Mouse (Mus musculus) left cerebral cortex, adult 18-20 months (tissue): ENCODE measurements around the gene Gm2310. TPM values are rescaled to one million over a fixed set of nuclear protein-coding genes. Genes with fewer than 3 reads are reported as not detected.
"Not testable (repeated sequence)": the region's sequence is repeated elsewhere in the genome, so short reads cannot be mapped to it uniquely, and the experiment has no call there.

ENCODE experiments used
- DNase-seq, 2 experiments: peaks; one replicate each; pipeline ENCODE4 v3.0.0; 2021 to 2022; ENCODE audit warnings: low spot score in 2 of 2, mixed read lengths in 1 of 2
- long read RNA-seq, 2 experiments: library from polyadenylated mRNA; stranded (forward); transcript quantifications; one replicate each; pipeline ENCODE4 v2.0.0; 2021
- total RNA-seq, 2 experiments: library from RNA; stranded (reverse); gene quantifications; 2 replicates each; pipeline ENCODE4 v1.2.3; 2021

Gm2310 gene
- not detected for total RNA-seq
- long read RNA-seq, experiment 1 = 0 reads
- long read RNA-seq, experiment 2 = 0 reads

DNA sequence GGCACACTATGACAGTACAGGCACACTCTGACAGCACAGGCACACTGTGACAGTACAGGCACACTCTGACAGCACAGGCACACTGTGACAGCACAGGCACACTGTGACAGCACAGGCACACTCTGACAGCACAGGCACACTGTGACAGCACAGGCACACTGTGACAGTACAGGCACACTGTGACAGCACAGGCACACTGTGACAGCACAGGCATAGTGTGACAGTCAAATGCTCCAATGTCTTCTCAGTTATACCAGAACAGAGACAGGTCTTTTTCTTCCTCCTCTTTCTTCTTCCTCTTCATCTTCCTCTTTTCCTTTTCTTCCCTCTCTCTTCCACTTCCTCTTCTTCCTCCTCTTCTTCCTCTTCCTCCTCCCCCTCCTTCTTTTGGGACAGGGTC lies at the start of gene Gm2310:
Gene Gm2310 (minus strand): TSS at position 101 of the 400 bp plus-strand sequence.
- DNase-seq = not testable (repeated sequence)

- DNase-seq = peak; percentile 77 to 89
These were observed 49.1 kb upstream of the Gm2310 start for GRCm38 (mm10) chr15:8568645-8569528.

DNA sequence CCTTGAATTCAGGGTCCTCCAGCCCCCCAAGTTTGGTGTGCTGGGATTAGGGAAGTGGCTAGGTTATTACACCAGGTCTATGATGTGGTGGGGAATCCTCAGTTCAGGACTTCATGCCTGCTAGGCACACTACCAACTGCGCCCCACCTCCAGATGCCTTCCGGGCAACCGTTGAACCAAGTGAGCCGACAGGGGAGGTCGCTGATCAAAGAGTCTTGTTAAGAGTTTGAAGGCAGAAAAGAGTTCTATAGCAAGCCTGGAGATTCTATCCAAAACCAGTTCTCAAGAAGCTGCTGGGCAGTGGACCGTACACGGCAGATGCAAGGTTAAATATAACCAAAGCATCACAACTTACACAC lies 48.5 kb upstream of the Gm2310 start:
- DNase-seq = no peak

DNA sequence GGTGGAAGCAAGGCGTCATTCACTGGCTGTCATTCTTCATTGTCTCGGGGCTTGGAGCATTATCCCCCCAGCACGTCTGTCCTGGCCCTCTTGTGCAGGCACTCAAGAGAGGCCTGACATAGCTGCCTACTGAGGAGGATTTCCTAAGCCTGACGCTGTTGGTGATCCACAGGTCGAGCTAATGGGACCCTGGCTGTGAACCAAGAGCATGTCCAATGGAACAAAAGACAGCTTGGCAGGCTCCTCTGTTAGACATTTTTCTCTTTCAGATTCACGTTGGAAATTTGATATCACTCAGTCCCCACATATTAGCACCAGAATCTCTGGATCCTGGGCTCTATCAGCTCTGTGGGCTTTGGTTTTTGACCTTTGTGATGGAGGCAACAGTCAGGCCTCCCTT lies 45.7 kb upstream of the Gm2310 start:
- no peak for DNase-seq

- DNase-seq = no peak
These were observed 44.6 kb upstream of the Gm2310 start for GRCm38 (mm10) chr15:8564331-8564730.

DNA sequence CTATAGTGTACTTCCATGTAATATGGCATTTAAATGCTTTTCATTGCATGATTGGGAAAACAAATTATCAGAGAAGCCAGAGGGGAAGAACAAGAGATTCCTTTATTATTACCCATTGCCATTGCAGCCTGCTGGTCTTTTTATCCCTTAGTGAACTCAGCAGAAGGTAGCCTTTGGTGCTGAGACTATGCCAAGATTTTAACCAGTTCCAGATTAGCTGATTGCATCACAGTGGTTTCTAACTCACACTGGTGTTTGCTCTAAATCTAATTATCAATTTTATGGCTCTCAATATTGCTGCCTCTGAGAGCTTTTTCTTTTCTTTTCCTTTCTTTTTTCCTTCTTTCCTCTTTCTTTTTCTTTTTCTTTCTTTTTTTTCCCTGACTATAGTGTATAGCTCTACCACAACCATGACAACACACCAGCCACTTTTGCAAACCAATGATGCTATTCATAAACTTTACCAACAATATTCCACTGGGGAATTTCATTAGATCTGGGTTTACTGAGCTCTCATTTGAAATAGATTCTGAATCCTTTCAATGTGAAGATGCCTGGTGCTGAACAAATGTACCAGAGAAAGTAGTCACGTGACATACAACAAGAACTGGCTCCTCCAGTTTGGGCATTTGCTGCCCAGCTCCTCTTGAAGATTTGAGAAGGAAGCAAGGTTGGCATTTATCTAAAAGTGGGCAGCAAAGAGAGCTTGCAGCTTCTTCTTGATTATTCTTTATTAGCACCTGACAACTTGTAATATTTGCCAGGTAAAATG lies 43.9 kb upstream of the Gm2310 start:
- DNase-seq = no peak

DNA sequence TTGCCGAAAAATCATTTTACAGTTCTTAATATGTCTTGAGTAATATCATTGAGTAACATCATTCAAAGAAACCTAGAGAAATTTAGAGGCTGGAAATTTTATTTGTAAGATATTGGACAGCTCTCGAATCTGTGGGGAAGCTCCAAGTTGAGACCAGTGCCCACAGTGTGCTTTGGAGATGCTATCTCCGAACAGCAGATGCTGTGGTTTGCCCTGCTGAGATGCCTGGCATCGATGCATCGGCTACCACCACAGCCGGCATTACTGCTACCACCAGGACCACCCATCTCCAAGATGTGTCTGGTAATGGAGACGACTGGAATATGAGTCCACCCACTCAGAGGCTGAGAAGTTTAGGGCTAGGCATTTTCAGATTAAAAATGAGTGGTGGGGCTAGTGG lies 43.0 kb upstream of the Gm2310 start:
- no peak for DNase-seq

DNA sequence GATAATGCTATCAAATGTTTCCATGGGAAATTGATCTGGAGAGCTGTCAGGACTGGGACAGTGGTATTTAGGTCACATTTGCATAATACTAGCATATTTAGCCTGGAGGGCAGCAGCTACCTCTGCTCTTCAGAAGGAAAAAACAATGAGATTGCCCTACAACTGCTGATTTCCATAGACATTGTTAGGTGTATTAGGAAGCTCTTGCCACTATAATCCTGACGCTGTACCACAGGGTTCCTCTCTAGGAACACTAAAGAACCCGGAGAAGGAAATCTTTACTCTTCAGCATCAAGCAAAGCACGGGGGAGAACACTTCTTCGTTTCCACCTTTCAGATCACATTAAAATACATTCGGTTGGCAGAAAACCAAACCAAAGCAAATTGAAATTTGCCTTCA lies 11.4 kb upstream of the Gm2310 start:
- no peak for DNase-seq

DNA sequence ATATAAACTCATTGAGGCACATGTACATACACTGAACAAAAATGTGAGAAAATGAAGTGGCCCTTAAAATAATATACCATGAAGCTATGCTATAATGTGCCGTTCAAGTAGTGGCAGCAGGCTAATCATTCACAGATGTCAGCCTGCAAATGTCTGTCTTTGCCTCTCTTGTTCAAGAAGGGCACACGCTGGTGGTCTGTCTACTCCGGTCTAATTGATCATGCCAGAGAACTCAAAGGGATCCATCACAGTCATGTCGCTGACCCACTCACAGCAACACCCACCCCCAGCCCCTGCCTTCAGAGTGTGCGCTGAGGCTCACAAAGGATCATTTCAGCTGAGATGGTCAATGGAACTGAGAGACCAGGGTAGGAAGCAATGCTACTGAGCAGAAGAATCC lies 6.8 kb downstream of the Gm2310 start:
- DNase-seq = no peak

DNA sequence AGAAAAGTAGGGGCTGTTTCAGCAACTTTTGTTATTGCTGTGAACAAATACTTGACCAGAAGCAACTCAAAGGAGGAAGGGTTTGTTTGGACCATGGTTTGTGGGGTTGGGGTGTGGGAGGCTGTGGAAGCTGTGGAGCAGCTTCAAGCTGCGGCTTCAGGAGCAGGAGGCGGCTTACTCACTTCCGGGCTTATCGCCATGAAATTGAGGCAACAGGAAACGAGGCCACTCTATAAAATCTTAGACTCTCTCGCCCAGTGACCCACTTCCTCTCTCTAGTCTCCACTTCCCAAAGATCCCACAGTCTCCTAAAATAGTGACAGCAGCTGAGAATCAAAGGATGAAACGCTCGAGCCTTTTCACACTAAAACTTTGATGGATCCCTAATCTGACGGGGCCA lies 7.9 kb downstream of the Gm2310 start:
- peak; percentile 25 to 26 for DNase-seq

- no peak for DNase-seq
These were observed 17.3 kb downstream of the Gm2310 start for GRCm38 (mm10) chr15:8502431-8502830.

DNA sequence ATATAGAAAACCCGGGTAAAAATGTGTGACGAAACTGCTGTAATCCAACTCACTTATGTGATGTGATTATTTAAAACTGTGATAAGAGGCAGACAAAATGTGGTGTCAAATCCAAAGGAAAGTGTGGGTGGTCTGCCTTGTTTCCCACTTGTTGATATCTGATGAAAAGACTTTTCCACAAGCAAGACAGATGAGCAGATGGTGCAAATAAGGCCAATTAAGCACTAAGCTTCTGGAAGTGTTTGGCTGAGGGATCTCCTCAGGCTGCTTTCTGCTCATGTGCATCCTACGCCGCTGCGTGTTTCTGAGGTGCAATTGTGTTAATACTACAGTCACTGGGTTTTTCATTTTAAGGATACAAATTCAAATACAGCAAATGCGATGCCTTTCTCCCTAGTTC lies 34.5 kb downstream of the Gm2310 start:
- DNase-seq = no peak

DNA sequence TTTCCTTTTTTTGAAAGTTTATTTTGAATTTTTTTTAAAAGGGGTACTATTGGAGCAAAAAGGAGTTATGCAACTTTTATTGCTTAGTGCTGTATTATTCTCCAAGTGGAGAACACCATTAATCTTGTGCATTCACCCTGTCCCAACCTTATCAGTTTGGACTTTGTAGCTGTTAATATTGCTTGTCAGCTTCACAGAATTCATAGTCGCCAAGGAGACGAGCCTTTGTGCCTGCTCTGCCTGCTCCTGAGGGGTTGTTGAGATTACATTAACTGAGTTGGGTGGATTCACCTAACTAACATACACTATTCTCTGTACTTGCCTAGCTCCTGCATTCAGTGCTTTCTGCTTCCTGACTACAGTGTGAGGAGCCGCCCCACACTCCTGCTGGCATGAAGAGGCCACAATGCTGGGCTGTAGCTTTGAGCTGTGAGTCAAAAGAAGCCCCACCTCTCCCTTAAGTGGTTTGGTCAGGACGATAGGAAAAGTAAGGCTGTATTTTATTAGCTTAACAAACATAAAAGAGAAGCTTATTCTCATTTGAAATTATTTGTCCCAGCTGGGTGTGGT lies 50.7 kb downstream of the Gm2310 start:
- no peak for DNase-seq

Other genes with a start within 250 kb of the Gm2310 start
- gene Nipbl, start 75.5 kb downstream of the Gm2310 start, total RNA-seq = 10 to 100 TPM; 28.2 to 31.0 TPM
- gene Slc1a3, start 190.8 kb upstream of the Gm2310 start, total RNA-seq = 100 to 1,000 TPM; 263 to 298 TPM